Mouse (Mus musculus) G1E (cell line): ENCODE data around the gene Gm28036. TPM values are rescaled to one million over a fixed set of nuclear protein-coding genes. Genes with fewer than 3 reads are reported as not detected.
A peak's percentile ranks its signal among the peaks of the same experiment; 100 is the strongest.
"Not testable (repeated sequence)": the region's sequence is repeated elsewhere in the genome, so short reads cannot be mapped to it uniquely, and the experiment has no call there.

Source experiments
- ATAC-seq: 2 replicates; pipeline ENCODE4 v1.8.0; 2016; ENCODE audit warnings: mild to moderate bottlenecking; ENCODE audit not compliant: insufficient number of reproducible peaks, poor library complexity, low FRiP score, severe bottlenecking; ENCODE audit errors: extremely low read depth
- DNase-seq: peaks from one replicate; pipeline ENCODE4 v3.0.0; 2012; ENCODE audit warnings: low spot score
- H3K27me3 ChIP-seq: 2 replicates; pipeline ENCODE4 v1.6.1; 2012; ENCODE audit warnings: mild to moderate bottlenecking, low read length, inconsistent platforms; ENCODE audit not compliant: insufficient read depth
- H3K36me3 ChIP-seq: replicated peaks from 2 replicates; pipeline ENCODE3; 2012; ENCODE audit warnings: mild to moderate bottlenecking, inconsistent platforms
- H3K4me1 ChIP-seq: 2 replicates; pipeline ENCODE4 v1.6.1; 2012; ENCODE audit warnings: low read depth, low read length, inconsistent platforms, mixed read lengths; ENCODE audit not compliant: insufficient read depth
- H3K4me3 ChIP-seq: 2 replicates; pipeline ENCODE4 v1.5.1; 2012; ENCODE audit warnings: low read depth, mild to moderate bottlenecking, inconsistent platforms, low read length, moderate library complexity, mixed read lengths
- H3K9me3 ChIP-seq: replicated peaks from 2 replicates; pipeline ENCODE4 v1.6.1; 2012; ENCODE audit warnings: inconsistent platforms
- CTCF ChIP-seq: IDR thresholded peaks from 2 replicates; pipeline ENCODE4 v1.5.1; 2012; ENCODE audit warnings: low read depth, low read length, inconsistent platforms, mixed read lengths
- GATA1 ChIP-seq: IDR thresholded peaks from 2 replicates; pipeline ENCODE4 v1.6.1; 2012; ENCODE audit warnings: borderline replicate concordance, low read length, inconsistent platforms, mixed read lengths
- GATA2 ChIP-seq: IDR thresholded peaks from 2 replicates; pipeline ENCODE4 v1.6.1; 2012; ENCODE audit warnings: low read depth, low read length, inconsistent platforms, borderline replicate concordance
- POLR2AphosphoS5 ChIP-seq: IDR thresholded peaks from 2 replicates; pipeline ENCODE4 v1.6.1; 2012; ENCODE audit warnings: low read depth, low read length, inconsistent platforms; ENCODE audit not compliant: insufficient replicate concordance
- TAL1 ChIP-seq: conservative IDR thresholded peaks from 2 replicates; pipeline ENCODE4 v1.6.1; 2012; ENCODE audit warnings: low read depth, low read length, inconsistent platforms, mixed read lengths
- polyA plus RNA-seq: library from polyadenylated mRNA; stranded (reverse); fragments of >175 nt; gene quantifications from 2 replicates; pipeline ENCODE4 v1.2.3, GENCODE M21; 2012
- total RNA-seq, 2 experiments: library from RNA; stranded (forward) in 1 of 2; stranded (reverse) in 1 of 2; fragments of 200-1000 nt in 1 of 2; fragments of >200 nt in 1 of 2; fragmentation: Nextera tagmentation in 1 of 2; gene quantifications; 2 replicates each; pipeline ENCODE4 v1.2.3; 2014 to 2017

Gene Gm28036
- total and polyA plus RNA-seq, 3 experiments = 12.0 to 17.6 (median 13.5) TPM

GRCm38 (mm10) chr2:156119566-156119965 is 7.3 kb downstream of the Gm28036 start:
- Histone ChIP-seq H3K4me3 (no peak overlapping the region), H3K27me3 (no peaks in the 10 kb centered on the region), H3K4me1 (no peaks in the 10 kb centered on the region), H3K36me3 (peaks cover 24% of the 10 kb centered on the region), H3K9me3 (no peaks in the 10 kb centered on the region)
- DNase-seq = no peak
- no peak for ATAC-seq
- no peak for TF ChIP-seq TAL1
- TF ChIP-seq GATA1 = no peak
- TF ChIP-seq CTCF = no peak
- no peak for TF ChIP-seq GATA2
- no peak for TF ChIP-seq POLR2AphosphoS5

GRCm38 (mm10) chr2:156112080-156112423 is 14.8 kb downstream of the Gm28036 start:
- not testable (repeated sequence) for H3K36me3 ChIP-seq, ATAC-seq, H3K9me3 ChIP-seq, H3K27me3 ChIP-seq, DNase-seq
- H3K4me1 ChIP-seq = peaks cover 20% of the 10 kb centered on the region
- peak overlapping the region; percentile 90 for H3K4me3 ChIP-seq

- peak; percentile 66 for ATAC-seq
- Histone ChIP-seq H3K4me1 (peaks cover 24% of the 10 kb centered on the region), H3K36me3 (peaks cover 9% of the 10 kb centered on the region), H3K4me3 (peak within 1 kb of the TSS; percentile 90), H3K9me3 (no peaks in the 10 kb centered on the region), H3K27me3 (no peaks in the 10 kb centered on the region)
- DNase-seq = peak; percentile 79
- TF ChIP-seq GATA1 = no peak
- TF ChIP-seq CTCF = no peak
- TF ChIP-seq TAL1 = no peak
- no peak for TF ChIP-seq GATA2
- no peak for TF ChIP-seq POLR2AphosphoS5
These were observed 15.4 kb downstream of the Gm28036 start, which contains the start of the genes Cpne1 and Rbm12 for GRCm38 (mm10) chr2:156111358-156112079. Gene Cpne1 (minus strand): TSS chr2:156111965. Gene Rbm12 (minus strand): TSS chr2:156111978.

GRCm38 (mm10) chr2:156110627-156111357 is 16.1 kb downstream of the Gm28036 start:
- ATAC-seq = no peak
- peak; percentile 27 for DNase-seq
- TF ChIP-seq GATA1 = no peak
- no peak for TF ChIP-seq GATA2
- no peak for TF ChIP-seq TAL1
- Histone ChIP-seq H3K27me3 (no peaks in the 10 kb centered on the region), H3K9me3 (no peaks in the 10 kb centered on the region), H3K4me3 (peak overlapping the region; percentile 90), H3K36me3 (peaks cover 15% of the 10 kb centered on the region), H3K4me1 (peaks cover 29% of the 10 kb centered on the region)

- DNase-seq = no peak
- Histone ChIP-seq H3K4me1 (peaks cover 5% of the 10 kb centered on the region), H3K27me3 (no peaks in the 10 kb centered on the region), H3K9me3 (no peaks in the 10 kb centered on the region), H3K36me3 (peaks cover 72% of the 10 kb centered on the region), H3K4me3 (no peak overlapping the region)
- TF ChIP-seq GATA2 (no peak), CTCF (no peak), POLR2AphosphoS5 (no peak), GATA1 (no peak), TAL1 (no peak)
- ATAC-seq = no peak
These were observed 35.0 kb downstream of the Gm28036 start for GRCm38 (mm10) chr2:156091926-156092325.

- DNase-seq (no peak), ATAC-seq (no peak)
- Histone ChIP-seq H3K4me3 (no peak overlapping the region), H3K4me1 (peaks cover 5% of the 10 kb centered on the region), H3K9me3 (no peaks in the 10 kb centered on the region), H3K36me3 (peaks cover 65% of the 10 kb centered on the region), H3K27me3 (no peaks in the 10 kb centered on the region)
- TF ChIP-seq TAL1 (no peak), CTCF (no peak), GATA2 (no peak), GATA1 (no peak), POLR2AphosphoS5 (no peak)
These were observed 37.1 kb downstream of the Gm28036 start for GRCm38 (mm10) chr2:156089799-156090198.
